Mouse (Mus musculus): ENCODE results near the gene Lsm4.

DNA sequence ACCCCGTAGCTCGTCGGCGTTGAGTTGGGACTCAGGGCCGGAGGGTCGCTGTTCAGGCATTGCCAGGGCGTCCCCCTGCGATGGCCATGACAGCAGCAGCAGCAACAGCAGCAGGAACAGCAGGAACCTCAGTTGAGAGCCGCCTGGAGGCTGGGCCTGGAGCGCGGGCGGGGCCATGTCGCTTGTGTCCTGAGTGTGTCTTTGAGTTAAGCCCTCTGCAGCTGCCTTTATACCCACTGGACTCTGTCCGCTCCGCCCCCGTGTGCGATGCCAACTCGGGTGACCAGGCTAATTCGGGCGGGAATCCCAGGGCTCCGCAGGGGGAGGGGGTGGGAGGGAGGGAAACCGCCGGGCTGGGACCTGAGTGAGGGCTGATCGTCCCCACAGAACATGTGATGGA lies 41.6 kb upstream of the Lsm4 start:
- TF ChIP-seq POLR2A (IDR thresholded peaks at IDR 0.05; ENCODE audit: control insufficient read depth, extremely low read depth, insufficient read depth, low read length, poor library complexity) (no peak), CTCF (IDR thresholded peaks at IDR 0.05; ENCODE audit: borderline replicate concordance, control insufficient read depth, extremely low read depth, insufficient read depth, low read length, poor library complexity) (no peak)
